Mouse (Mus musculus) forebrain, embryonic 16.5 days (tissue): ENCODE data around the gene Rps18. TPM values are rescaled to one million over a fixed set of nuclear protein-coding genes. Genes with fewer than 3 reads are reported as not detected.

Experiments
- ATAC-seq: fragments of 200-750 bp; cut with Nextera tagmentation; 2 replicates; pipeline ENCODE4 v1.8.0; 2017; ENCODE audit warnings: mild to moderate bottlenecking, moderate library complexity
- H3K27ac ChIP-seq: fragments of 300-500 bp; sonication (generic); 2 replicates; pipeline ENCODE4 v1.5.1; 2014; ENCODE audit warnings: low read length, control low read depth
- H3K27me3 ChIP-seq: fragments of 300-500 bp; sonication (generic); replicated peaks from 2 replicates; pipeline ENCODE4 v1.6.1; 2014; ENCODE audit warnings: low read length; ENCODE audit not compliant: control insufficient read depth, insufficient read depth
- H3K36me3 ChIP-seq: fragments of 300-500 bp; sonication (generic); 2 replicates; pipeline ENCODE4 v1.6.1; 2014; ENCODE audit not compliant: control insufficient read depth, insufficient read depth
- H3K4me1 ChIP-seq: fragments of 300-500 bp; sonication (generic); replicated peaks from 2 replicates; pipeline ENCODE4 v1.6.1; 2014; ENCODE audit warnings: low read length; ENCODE audit not compliant: control insufficient read depth, insufficient read depth
- H3K4me2 ChIP-seq: fragments of 300-500 bp; sonication (generic); 2 replicates; pipeline ENCODE4 v1.6.1; 2014; ENCODE audit warnings: mild to moderate bottlenecking, low read length, control low read depth
- H3K4me3 ChIP-seq: fragments of 300-500 bp; sonication (generic); replicated peaks from 2 replicates; pipeline ENCODE4 v1.5.1; 2014; ENCODE audit warnings: mild to moderate bottlenecking, low read length, control low read depth
- H3K9ac ChIP-seq: fragments of 300-500 bp; sonication (generic); replicated peaks from 2 replicates; pipeline ENCODE4 v1.6.1; 2014; ENCODE audit warnings: low read depth, low read length, control low read depth
- H3K9me3 ChIP-seq: fragments of 300-500 bp; sonication (generic); 2 replicates; pipeline ENCODE4 v1.6.1; 2016; ENCODE audit warnings: low read length; ENCODE audit not compliant: control insufficient read depth
- WGBS: fragments of 180-500 bp; shearing (Covaris S2); extraction: QIAGEN DNeasy Blood & Tissue Kit; methylation state at CpG from one replicate; pipeline ENCODE4 v1.1.7; 2014; 5-methylcytosine and 5-hydroxymethylcytosine counted together
- polyA plus RNA-seq: library from polyadenylated mRNA; unstranded; fragments of >200 nt; fragmentation: Nextera tagmentation; extraction: Ambion mirVana; gene quantifications from 2 replicates; pipeline ENCODE4 v1.2.1, GENCODE M21; 2015

Rps18 gene
- polyA plus RNA-seq, 1 experiment from 2014 or later, result 811 TPM

- Histone ChIP-seq H3K36me3 (peaks cover 25% of the 10 kb centered on the region), H3K9ac (no peak overlapping the region), H3K9me3 (no peaks in the 10 kb centered on the region), H3K4me2 (peak overlapping the region; percentile 66), H3K4me1 (peaks cover 43% of the 10 kb centered on the region), H3K27ac (no peak overlapping the region), H3K4me3 (peak overlapping the region; percentile 53; the same call in 1 of the 2 replicates), H3K27me3 (no peaks in the 10 kb centered on the region)
- 60% methylated on average over 13 of the region's 13 CpGs for WGBS
- ATAC-seq, result no peak
Observed at GRCm38 (mm10) chr17:33914969-33915391, 40.8 kb downstream of the Rps18 start.

GRCm38 (mm10) chr17:33913905-33914304 lies 41.9 kb downstream of the Rps18 start:
- ATAC-seq, result no peak
- Histone ChIP-seq H3K36me3 (peaks cover 25% of the 10 kb centered on the region), H3K9ac (no peak overlapping the region), H3K4me2 (no peak overlapping the region), H3K4me3 (no peak overlapping the region), H3K4me1 (peaks cover 34% of the 10 kb centered on the region), H3K27ac (no peak overlapping the region), H3K27me3 (no peaks in the 10 kb centered on the region), H3K9me3 (no peaks in the 10 kb centered on the region)
- WGBS, result 96% methylated on average over 8 of the region's 8 CpGs

DNA sequence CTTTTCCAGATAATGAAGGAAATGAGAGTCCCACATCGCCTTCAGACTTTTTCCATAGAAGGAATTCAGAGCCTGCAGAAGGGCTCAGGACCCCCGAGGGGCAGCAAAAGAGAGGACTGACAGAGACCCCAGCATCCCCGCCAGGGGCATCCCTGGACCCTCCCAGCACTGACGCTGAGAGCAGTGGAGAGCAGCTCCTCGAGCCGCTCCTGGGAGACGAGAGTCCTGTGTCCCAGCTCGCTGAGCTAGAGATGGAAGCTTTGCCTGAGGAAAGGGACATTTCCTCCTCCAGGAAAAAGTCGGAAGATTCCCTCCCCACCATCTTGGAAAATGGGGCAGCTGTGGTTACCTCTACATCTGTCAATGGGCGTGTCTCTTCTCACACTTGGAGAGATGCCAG lies 42.5 kb downstream of the Rps18 start:
- ATAC-seq, result no peak
- peaks cover 25% of the 10 kb centered on the region for H3K36me3 ChIP-seq
- peaks cover 30% of the 10 kb centered on the region for H3K4me1 ChIP-seq
- no peak overlapping the region for H3K27ac ChIP-seq
- no peak overlapping the region for H3K4me2 ChIP-seq
- H3K27me3 ChIP-seq, result no peaks in the 10 kb centered on the region
- 90% methylated on average over 10 of the region's 10 CpGs for WGBS
- no peaks in the 10 kb centered on the region for H3K9me3 ChIP-seq
- no peak overlapping the region for H3K4me3 ChIP-seq
- H3K9ac ChIP-seq, result no peak overlapping the region

- ATAC-seq, result no peak
- Histone ChIP-seq H3K4me3 (no peak overlapping the region), H3K9me3 (no peaks in the 10 kb centered on the region), H3K4me1 (peaks cover 33% of the 10 kb centered on the region), H3K27ac (no peak overlapping the region), H3K27me3 (no peaks in the 10 kb centered on the region), H3K4me2 (no peak overlapping the region), H3K9ac (no peak overlapping the region), H3K36me3 (peaks cover 25% of the 10 kb centered on the region)
- WGBS, result 90% methylated on average over 28 of the region's 28 CpGs
Observed at GRCm38 (mm10) chr17:33911813-33912414, 43.9 kb downstream of the Rps18 start.

- H3K27ac ChIP-seq, result no peak overlapping the region
- no peak for ATAC-seq
- H3K36me3 ChIP-seq, result peaks cover 25% of the 10 kb centered on the region
- H3K9ac ChIP-seq, result no peak overlapping the region
- H3K4me1 ChIP-seq, result peaks cover 28% of the 10 kb centered on the region
- no peaks in the 10 kb centered on the region for H3K27me3 ChIP-seq
- no peak overlapping the region for H3K4me3 ChIP-seq
- H3K9me3 ChIP-seq, result no peaks in the 10 kb centered on the region
- no peak overlapping the region for H3K4me2 ChIP-seq
- 94% methylated on average over 31 of the region's 31 CpGs for WGBS
Observed at GRCm38 (mm10) chr17:33911052-33911812, 44.6 kb downstream of the Rps18 start.

GRCm38 (mm10) chr17:33910346-33911051 lies 45.3 kb downstream of the Rps18 start:
- no peaks in the 10 kb centered on the region for H3K9me3 ChIP-seq
- H3K36me3 ChIP-seq, result peaks cover 25% of the 10 kb centered on the region
- H3K4me3 ChIP-seq, result peak overlapping the region; percentile 74
- H3K27ac ChIP-seq, result no peak overlapping the region; the same call in 1 of the 2 replicates
- peak overlapping the region; percentile 84 for H3K9ac ChIP-seq
- H3K4me2 ChIP-seq, result peak overlapping the region; percentile 52
- WGBS, result 52% methylated on average over 11 of the region's 11 CpGs
- peaks cover 26% of the 10 kb centered on the region for H3K4me1 ChIP-seq
- H3K27me3 ChIP-seq, result no peaks in the 10 kb centered on the region
- ATAC-seq, result no peak

DNA sequence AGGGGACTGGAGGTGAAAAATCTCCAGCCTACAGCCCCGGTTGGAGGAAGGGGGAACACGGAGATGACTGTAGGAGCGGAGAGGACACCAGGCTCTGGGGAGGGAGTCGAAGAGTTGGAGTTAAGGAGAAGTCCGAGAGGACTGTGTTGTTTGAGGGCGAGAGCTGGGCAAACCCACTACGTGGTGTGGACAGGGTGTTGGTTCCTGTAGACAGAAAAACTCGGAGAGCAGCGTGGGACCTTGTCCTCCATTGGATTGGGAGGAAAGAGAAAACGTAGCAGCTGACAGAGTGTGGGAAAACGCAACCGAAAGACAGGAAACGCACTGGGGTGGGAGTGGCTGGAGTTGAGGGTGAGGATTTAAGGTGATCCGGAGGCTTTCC lies 45.9 kb downstream of the Rps18 start:
- WGBS, result under 1% methylated on average over 14 of the region's 14 CpGs

GRCm38 (mm10) chr17:33909077-33909868 lies 46.5 kb downstream of the Rps18 start, which contains the start of gene Daxx:
Daxx (plus strand) TSS chr17:33909414.
- no peaks in the 10 kb centered on the region for H3K27me3 ChIP-seq
- H3K4me3 ChIP-seq, result peak within 1 kb of the TSS; percentile 74
- peak within 1 kb of the TSS; percentile 74 for H3K4me2 ChIP-seq
- peak within 1 kb of the TSS; percentile 84 for H3K9ac ChIP-seq
- peaks cover 22% of the 10 kb centered on the region for H3K36me3 ChIP-seq
- peak; percentile 98 for ATAC-seq
- peaks cover 16% of the 10 kb centered on the region for H3K4me1 ChIP-seq
- peak within 1 kb of the TSS; percentile 93 for H3K27ac ChIP-seq
- no peaks in the 10 kb centered on the region for H3K9me3 ChIP-seq
- WGBS, result under 1% methylated on average over 68 of the region's 68 CpGs

More for the DNA sequence above, 45.9 kb downstream of the Rps18 start:
- H3K27ac ChIP-seq, result peak overlapping the region; percentile 72
- peak overlapping the region; percentile 52 for H3K4me2 ChIP-seq
- H3K4me1 ChIP-seq, result peaks cover 21% of the 10 kb centered on the region
- H3K9ac ChIP-seq, result peak overlapping the region; percentile 84
- H3K4me3 ChIP-seq, result peak overlapping the region; percentile 74
- no peaks in the 10 kb centered on the region for H3K27me3 ChIP-seq
- peaks cover 25% of the 10 kb centered on the region for H3K36me3 ChIP-seq
- no peaks in the 10 kb centered on the region for H3K9me3 ChIP-seq
- no peak for ATAC-seq
